Mouse (Mus musculus): ENCODE data around the gene Mrpl39. TPM values are rescaled to one million over a fixed set of nuclear protein-coding genes. Genes with fewer than 3 reads are reported as not detected.

The Mrpl39 gene
- polyA plus RNA-seq, 1 experiment from 2014 or later: 48.0 TPM

DNA sequence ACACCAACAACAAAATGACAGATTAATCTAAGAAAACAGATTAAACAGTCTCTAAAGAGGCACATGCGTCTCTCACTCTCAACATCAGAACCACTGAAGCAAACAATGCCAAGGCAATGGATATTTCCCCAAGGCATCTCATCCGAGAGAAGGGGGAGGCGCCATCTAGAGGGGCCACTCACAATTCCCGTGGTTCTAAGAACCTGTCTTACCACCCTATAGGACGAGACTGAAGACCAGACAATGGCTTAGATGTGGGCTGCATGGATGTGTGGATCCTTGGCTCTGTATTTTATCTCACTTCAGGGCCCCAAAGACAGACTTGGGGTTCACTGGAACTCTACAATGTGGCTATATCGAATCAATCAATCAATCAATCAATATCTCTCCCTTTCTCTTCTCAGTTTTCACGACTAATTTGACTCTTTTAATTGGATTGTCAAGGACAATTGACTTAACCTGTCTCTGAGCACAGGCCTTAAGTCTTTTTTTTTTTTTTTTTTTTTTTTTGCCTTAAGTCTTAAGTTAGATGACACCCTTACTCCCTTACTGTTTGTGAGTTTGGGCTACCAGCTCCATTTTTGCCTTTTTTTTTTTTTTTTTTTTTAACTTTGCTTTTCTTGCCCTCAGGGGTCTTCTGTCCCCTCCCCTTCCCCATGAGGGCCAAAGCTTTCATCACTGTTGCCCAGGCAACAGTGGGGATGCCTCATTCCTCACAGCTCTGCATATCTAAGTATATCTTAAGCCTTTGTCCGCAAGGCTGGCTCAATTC lies 37.1 kb upstream of the Mrpl39 start:
- ATAC-seq (replicated peaks; ENCODE audit: low FRiP score): no peak
- no peak overlapping the region for H3K27ac ChIP-seq
- no peaks in the 10 kb centered on the region for H3K36me3 ChIP-seq
- H3K9me3 ChIP-seq (replicated peaks): no peaks in the 10 kb centered on the region
- H3K4me2 ChIP-seq: peak overlapping the region; percentile 100
- no peak overlapping the region for H3K9ac ChIP-seq
- H3K4me1 ChIP-seq: peaks cover 21% of the 10 kb centered on the region
- H3K4me3 ChIP-seq (replicated peaks): peak overlapping the region; percentile 60; the same call in 1 of the 2 replicates
- H3K27me3 ChIP-seq: peaks cover 36% of the 10 kb centered on the region
- WGBS: 28% methylated on average over 8 of the region's 8 CpGs

DNA sequence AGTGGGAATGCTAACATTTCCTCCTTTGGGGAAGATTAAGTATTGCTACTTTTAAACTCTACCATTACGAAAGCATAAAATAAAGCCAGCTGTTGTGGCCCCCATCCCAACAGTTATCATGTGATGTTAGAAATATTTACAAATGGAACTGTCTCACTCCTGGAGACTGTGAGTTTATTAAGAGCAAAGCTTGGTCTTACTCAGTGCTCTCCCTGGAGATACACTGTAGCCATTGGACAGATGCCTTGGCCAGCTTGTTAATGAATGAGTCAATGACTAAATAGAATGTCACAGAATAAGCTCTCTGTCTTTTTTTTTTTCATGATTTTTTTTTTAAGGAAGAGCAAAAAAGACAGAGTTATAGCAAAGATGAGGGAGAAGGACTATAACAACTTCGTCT lies 35.9 kb upstream of the Mrpl39 start:
- WGBS: 93% methylated on average over 2 of the region's 2 CpGs
- peaks cover 21% of the 10 kb centered on the region for H3K4me1 ChIP-seq

GRCm38 (mm10) chr16:84770891-84771290 lies 35.3 kb upstream of the Mrpl39 start:
- ATAC-seq (replicated peaks; ENCODE audit: low FRiP score): no peak
- Histone ChIP-seq H3K4me3 (replicated peaks) (no peak overlapping the region), H3K36me3 (no peaks in the 10 kb centered on the region), H3K9ac (no peak overlapping the region), H3K27me3 (peaks cover 28% of the 10 kb centered on the region), H3K4me2 (no peak overlapping the region), H3K4me1 (peaks cover 21% of the 10 kb centered on the region), H3K27ac (no peak overlapping the region), H3K9me3 (replicated peaks) (no peaks in the 10 kb centered on the region)
- WGBS: 86% methylated on average over 7 of the region's 7 CpGs

More for the DNA sequence above, 35.9 kb upstream of the Mrpl39 start:
- H3K9ac ChIP-seq: no peak overlapping the region
- no peaks in the 10 kb centered on the region for H3K9me3 ChIP-seq (replicated peaks)
- H3K27ac ChIP-seq: no peak overlapping the region
- H3K36me3 ChIP-seq: no peaks in the 10 kb centered on the region
- H3K27me3 ChIP-seq: peaks cover 34% of the 10 kb centered on the region
- no peak for ATAC-seq (replicated peaks; ENCODE audit: low FRiP score)
- H3K4me3 ChIP-seq (replicated peaks): no peak overlapping the region
- H3K4me2 ChIP-seq: no peak overlapping the region

DNA sequence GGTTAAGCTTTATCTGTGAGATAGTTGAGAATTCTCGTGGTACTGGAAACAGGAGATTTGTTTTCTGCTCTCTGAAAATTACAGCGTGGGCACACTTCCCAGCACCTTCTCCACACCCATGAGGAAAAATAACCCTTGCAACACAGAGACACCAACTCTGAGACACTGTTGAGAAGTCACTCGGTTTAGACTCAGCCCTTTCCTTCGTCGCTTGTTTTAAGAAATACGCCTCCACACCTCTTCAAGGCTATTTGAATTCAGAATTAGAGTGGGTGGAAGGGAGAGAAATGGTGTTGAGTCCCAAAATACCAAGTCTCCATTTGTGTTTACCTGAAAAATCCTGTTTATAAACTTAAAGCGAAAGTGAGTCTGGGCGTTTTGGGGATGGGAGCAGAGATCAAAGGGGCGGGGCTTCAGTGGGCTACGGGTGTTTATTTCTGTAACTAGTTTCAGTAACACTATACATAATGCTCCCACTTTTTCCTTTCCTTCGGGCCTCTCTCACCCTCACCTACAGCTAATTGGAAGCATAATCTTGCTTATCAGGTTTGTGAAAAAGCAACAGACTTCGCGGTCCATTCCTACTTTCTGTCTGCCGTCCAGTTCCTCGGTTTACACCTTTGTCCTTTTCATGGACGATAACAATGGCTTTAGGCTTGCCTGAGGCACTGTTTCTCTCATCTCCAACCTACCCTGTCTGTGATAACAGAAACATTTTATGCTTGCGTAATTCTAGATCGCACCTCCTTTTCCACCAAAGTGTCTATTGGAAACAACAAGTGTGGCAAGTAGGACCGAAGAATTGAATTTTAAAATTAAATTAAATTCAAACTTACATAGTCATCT lies 34.3 kb upstream of the Mrpl39 start:
- ATAC-seq (replicated peaks; ENCODE audit: low FRiP score): no peak
- WGBS: 85% methylated on average over 19 of the region's 19 CpGs
- H3K9me3 ChIP-seq (replicated peaks): no peaks in the 10 kb centered on the region

DNA sequence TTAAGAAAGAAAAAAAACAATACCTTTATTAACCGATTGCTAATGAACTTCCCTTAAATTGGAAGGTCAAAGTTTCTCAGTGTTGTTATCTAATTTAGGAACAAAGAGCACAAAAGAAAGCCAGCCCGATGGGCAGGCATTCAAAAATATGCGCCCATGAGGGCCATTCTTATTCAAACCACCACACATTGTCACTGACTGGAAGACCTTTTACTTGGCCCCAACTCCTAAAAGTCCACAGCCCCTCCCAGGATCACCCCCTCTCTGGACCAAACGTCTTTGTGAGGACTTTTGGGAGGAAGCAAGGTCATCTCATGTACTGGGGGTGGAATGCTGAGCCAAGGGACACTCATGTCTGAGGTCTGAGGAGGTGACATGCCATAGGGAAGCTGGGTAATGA lies 33.6 kb upstream of the Mrpl39 start:
- WGBS: 61% methylated on average over 4 of the region's 4 CpGs
- no peak overlapping the region for H3K4me2 ChIP-seq
- peaks cover 11% of the 10 kb centered on the region for H3K4me1 ChIP-seq
- peaks cover 13% of the 10 kb centered on the region for H3K27me3 ChIP-seq
- no peaks in the 10 kb centered on the region for H3K36me3 ChIP-seq
- H3K4me3 ChIP-seq (replicated peaks): no peak overlapping the region
- no peak for ATAC-seq (replicated peaks; ENCODE audit: low FRiP score)
- no peak overlapping the region for H3K9ac ChIP-seq
- no peak overlapping the region for H3K27ac ChIP-seq
- no peaks in the 10 kb centered on the region for H3K9me3 ChIP-seq (replicated peaks)

More for the DNA sequence above, 34.3 kb upstream of the Mrpl39 start:
- H3K27me3 ChIP-seq: peaks cover 18% of the 10 kb centered on the region
- H3K4me1 ChIP-seq: peaks cover 18% of the 10 kb centered on the region
- no peak overlapping the region for H3K27ac ChIP-seq
- no peak overlapping the region for H3K9ac ChIP-seq
- no peaks in the 10 kb centered on the region for H3K36me3 ChIP-seq
- no peak overlapping the region for H3K4me3 ChIP-seq (replicated peaks)
- H3K4me2 ChIP-seq: no peak overlapping the region

DNA sequence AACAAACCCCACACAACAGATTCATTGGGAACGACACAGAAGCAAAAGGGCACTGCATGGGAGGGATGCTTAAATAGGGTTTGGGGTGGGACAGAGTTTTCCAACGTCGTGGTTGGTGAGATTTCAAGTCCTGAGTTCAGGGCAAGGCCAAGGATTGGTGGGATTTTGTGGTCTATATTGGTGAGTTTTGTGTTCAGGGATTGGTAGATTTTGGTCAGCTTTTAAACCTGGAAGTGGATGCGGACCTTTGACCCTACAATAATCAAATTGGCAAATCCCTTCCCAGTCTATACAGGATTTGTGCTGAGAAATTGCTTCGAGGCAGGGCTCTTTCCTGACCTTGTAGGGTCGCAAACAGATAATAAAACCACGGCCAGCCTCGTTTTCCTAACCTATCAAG lies 32.4 kb upstream of the Mrpl39 start:
- Histone ChIP-seq H3K4me3 (replicated peaks) (no peak overlapping the region), H3K9ac (no peak overlapping the region), H3K27ac (no peak overlapping the region), H3K27me3 (peaks cover 8% of the 10 kb centered on the region; the same call in 1 of the 2 replicates), H3K36me3 (no peaks in the 10 kb centered on the region), H3K9me3 (replicated peaks) (no peaks in the 10 kb centered on the region), H3K4me2 (no peak overlapping the region), H3K4me1 (peaks cover under 1% of the 10 kb centered on the region; the same call in 1 of the 2 replicates)
- no peak for ATAC-seq (replicated peaks; ENCODE audit: low FRiP score)
- WGBS: 76% methylated on average over 8 of the region's 8 CpGs

GRCm38 (mm10) chr16:84745721-84746306 lies 10.3 kb upstream of the Mrpl39 start:
- Histone ChIP-seq H3K36me3 (no peaks in the 10 kb centered on the region), H3K9ac (no peak overlapping the region), H3K27me3 (no peaks in the 10 kb centered on the region), H3K4me3 (replicated peaks) (no peak overlapping the region), H3K27ac (no peak overlapping the region), H3K4me2 (no peak overlapping the region), H3K9me3 (replicated peaks) (no peaks in the 10 kb centered on the region), H3K4me1 (no peaks in the 10 kb centered on the region)
- ATAC-seq (replicated peaks; ENCODE audit: low FRiP score): no peak
- 76% methylated on average over 6 of the region's 6 CpGs for WGBS

- Histone ChIP-seq H3K4me1 (no peaks in the 10 kb centered on the region), H3K36me3 (no peaks in the 10 kb centered on the region), H3K9me3 (replicated peaks) (no peaks in the 10 kb centered on the region), H3K4me3 (replicated peaks) (no peak overlapping the region), H3K27ac (no peak overlapping the region), H3K27me3 (no peaks in the 10 kb centered on the region), H3K4me2 (no peak overlapping the region), H3K9ac (no peak overlapping the region)
- ATAC-seq (replicated peaks; ENCODE audit: low FRiP score): no peak
- WGBS: 72% methylated on average over 10 of the region's 10 CpGs
These were observed 9.4 kb upstream of the Mrpl39 start for GRCm38 (mm10) chr16:84744703-84745490.

DNA sequence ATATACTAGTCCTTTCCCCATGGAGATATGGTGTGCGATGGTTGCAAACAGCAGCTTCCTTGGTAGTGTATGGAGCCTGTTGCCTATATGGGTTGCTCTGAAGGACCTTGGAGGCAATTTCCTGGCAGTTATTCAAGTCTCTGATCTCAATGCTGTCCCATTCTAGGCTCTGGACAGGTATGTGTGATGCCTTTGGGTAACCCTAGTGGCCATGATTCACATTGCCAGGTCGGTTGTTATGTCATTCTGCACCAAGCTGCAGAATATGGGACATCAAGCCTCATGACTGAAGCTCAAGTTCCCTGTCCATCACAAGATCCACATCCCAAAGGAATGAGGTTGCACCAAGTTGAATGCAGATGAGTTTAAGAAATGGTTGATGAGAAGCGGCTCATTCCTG lies 1.8 kb upstream of the Mrpl39 start:
- Histone ChIP-seq H3K36me3 (0 out of 2 replicates have a peak, but pooled peaks cover 8% of the 10 kb centered on the region), H3K9ac (no peak overlapping the region), H3K9me3 (replicated peaks) (no peaks in the 10 kb centered on the region), H3K27me3 (no peaks in the 10 kb centered on the region), H3K4me2 (no peak overlapping the region), H3K27ac (no peak overlapping the region), H3K4me1 (peaks cover 11% of the 10 kb centered on the region), H3K4me3 (replicated peaks) (no peak overlapping the region)
- ATAC-seq (replicated peaks; ENCODE audit: low FRiP score): no peak
- WGBS: 81% methylated on average over 3 of the region's 3 CpGs

DNA sequence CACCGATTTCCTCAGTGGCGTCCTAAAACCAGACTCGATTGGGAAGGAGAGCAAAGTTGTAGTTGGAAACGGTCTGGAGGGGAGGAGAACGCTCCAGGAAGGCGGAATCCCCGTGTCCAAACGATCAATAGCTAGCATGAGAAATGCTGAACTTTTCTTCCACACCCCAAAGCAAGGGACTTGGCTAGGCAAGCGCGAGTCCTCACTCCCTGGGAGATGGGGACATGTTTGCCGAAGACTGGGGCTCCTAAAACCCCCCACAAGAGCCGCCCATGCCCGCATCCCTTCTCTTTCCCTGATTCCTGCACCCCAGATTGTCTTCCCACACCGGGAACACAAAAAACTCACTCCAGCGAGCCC lies 756 bp downstream of the Mrpl39 start:
- 0% methylated on average over 15 of the region's 15 CpGs for WGBS
- ATAC-seq (replicated peaks; ENCODE audit: low FRiP score): peak; percentile 61
- H3K27ac ChIP-seq: no peak overlapping the region

DNA sequence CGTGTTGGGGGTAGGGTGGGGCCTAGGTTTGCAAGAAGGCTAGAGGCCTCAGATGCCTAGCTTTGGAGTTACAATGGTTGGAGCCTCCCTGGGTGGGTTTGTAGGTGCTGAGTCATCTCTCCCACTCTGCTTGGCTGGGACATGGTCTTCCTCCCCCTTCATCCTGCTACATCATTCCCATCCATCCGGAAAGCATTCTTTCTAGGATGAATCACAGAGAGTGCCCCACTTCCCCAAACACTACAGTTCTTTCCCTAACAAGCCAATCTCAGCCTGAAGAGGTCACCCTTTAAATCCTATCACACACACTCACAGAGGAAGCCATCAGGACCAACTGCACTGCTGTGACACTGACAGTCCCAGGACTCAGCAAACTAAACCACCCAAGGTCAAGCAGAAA lies 14.9 kb downstream of the Mrpl39 start:
- no peak overlapping the region for H3K27ac ChIP-seq
- no peak overlapping the region for H3K9ac ChIP-seq
- H3K27me3 ChIP-seq: no peaks in the 10 kb centered on the region
- H3K4me2 ChIP-seq: no peak overlapping the region
- no peaks in the 10 kb centered on the region for H3K4me1 ChIP-seq
- 98% methylated on average over 2 of the region's 2 CpGs for WGBS
- H3K36me3 ChIP-seq: peaks cover 71% of the 10 kb centered on the region
- no peak for ATAC-seq (replicated peaks; ENCODE audit: low FRiP score)
- no peak overlapping the region for H3K4me3 ChIP-seq (replicated peaks)
- no peaks in the 10 kb centered on the region for H3K9me3 ChIP-seq (replicated peaks)

More for the DNA sequence above, 756 bp downstream of the Mrpl39 start:
- H3K36me3 ChIP-seq: peaks cover 33% of the 10 kb centered on the region
- peak overlapping the region; percentile 67 for H3K4me3 ChIP-seq (replicated peaks)
- peak overlapping the region; percentile 64 for H3K9ac ChIP-seq
- H3K27me3 ChIP-seq: no peaks in the 10 kb centered on the region
- peaks cover 11% of the 10 kb centered on the region for H3K4me1 ChIP-seq
- H3K4me2 ChIP-seq: peak overlapping the region; percentile 71
- no peaks in the 10 kb centered on the region for H3K9me3 ChIP-seq (replicated peaks)

All from kidney, embryonic 15.5 days (tissue).